Mouse (Mus musculus) ES-E14 (cell line): ENCODE results near the gene Hsd17b13.

Experiments used
- CHD2 ChIP-seq: IDR thresholded peaks from 2 replicates; pipeline ENCODE4 v1.6.1; 2014; ENCODE audit warnings: mild to moderate bottlenecking, low read depth, low read length, inconsistent platforms
- MAFK ChIP-seq: IDR thresholded peaks from 2 replicates; pipeline ENCODE4 v1.6.1; 2014; ENCODE audit warnings: mild to moderate bottlenecking, low read depth, low read length, inconsistent platforms; ENCODE audit not compliant: insufficient read depth
- ZC3H11A ChIP-seq: IDR thresholded peaks from 2 replicates; pipeline ENCODE4 v1.6.1; 2012; ENCODE audit warnings: low read depth, mild to moderate bottlenecking, inconsistent platforms, low read length, borderline replicate concordance
- ZNF384 ChIP-seq: IDR thresholded peaks from 2 replicates; pipeline ENCODE4 v1.6.1; 2012; ENCODE audit warnings: low read depth, low read length, inconsistent platforms

DNA sequence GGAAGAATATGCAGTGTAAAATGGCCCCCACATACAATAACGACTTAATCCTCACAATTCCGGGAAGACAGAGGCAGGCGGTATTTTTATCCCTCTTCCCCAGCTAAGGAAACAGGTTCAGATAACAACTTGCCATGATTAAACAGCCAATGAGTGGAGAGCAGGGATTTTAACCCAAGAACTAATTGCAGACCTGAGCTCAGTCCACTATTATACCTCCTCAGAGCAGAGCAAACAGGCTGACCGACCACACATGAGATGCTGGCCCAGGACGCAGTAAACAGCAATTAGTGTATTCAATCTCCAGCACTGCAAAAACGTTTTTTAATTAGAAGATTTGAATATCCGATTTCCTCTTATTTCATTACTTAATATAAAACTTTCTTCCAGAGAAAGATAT lies 68.4 kb downstream of the Hsd17b13 start:
- no peak for TF ChIP-seq ZC3H11A
- TF ChIP-seq ZNF384, result no peak
- TF ChIP-seq MAFK, result no peak
- no peak for TF ChIP-seq CHD2
